Mouse (Mus musculus): ENCODE data around the gene Anxa6.

The Anxa6 gene

GRCm38 (mm10) chr11:55033040-55033660 is at the start of gene Anxa6:
Anxa6 (minus strand) TSS chr11:55033445.
- DNase-seq, result peak; percentile 73 to 77

- DNase-seq, result no peak
Observed at GRCm38 (mm10) chr11:55081206-55081605, 48.0 kb upstream of the Anxa6 start.

- no peak for DNase-seq
Observed at GRCm38 (mm10) chr11:55079180-55079579, 45.9 kb upstream of the Anxa6 start.

GRCm38 (mm10) chr11:55078502-55078901 is 45.3 kb upstream of the Anxa6 start:
- peak in 1 of 2 experiments; percentile 26 for DNase-seq

GRCm38 (mm10) chr11:55077331-55078231 is 44.3 kb upstream of the Anxa6 start, which contains the start of gene Ccdc69:
Ccdc69 (minus strand) TSS chr11:55078131.
- peak; percentile 58 to 68 for DNase-seq

- DNase-seq, result no peak
Observed at GRCm38 (mm10) chr11:55076234-55076633, 43.0 kb upstream of the Anxa6 start.

GRCm38 (mm10) chr11:55075602-55076001 is 42.4 kb upstream of the Anxa6 start:
- DNase-seq, result no peak

- DNase-seq, result no peak
Observed at GRCm38 (mm10) chr11:55073191-55073590, 39.9 kb upstream of the Anxa6 start.

- DNase-seq, result peak in 1 of 2 experiments; percentile 44
Observed at GRCm38 (mm10) chr11:55072467-55072866, 39.2 kb upstream of the Anxa6 start.

GRCm38 (mm10) chr11:55071344-55071743 is 38.1 kb upstream of the Anxa6 start:
- no peak for DNase-seq

- DNase-seq, result peak in 1 of 2 experiments; percentile 25
Observed at GRCm38 (mm10) chr11:55069023-55069422, 35.8 kb upstream of the Anxa6 start.

GRCm38 (mm10) chr11:55066921-55067320 is 33.7 kb upstream of the Anxa6 start:
- DNase-seq, result no peak

- DNase-seq, result no peak
Observed at GRCm38 (mm10) chr11:55062856-55063255, 29.6 kb upstream of the Anxa6 start.

GRCm38 (mm10) chr11:55060802-55061201 is 27.6 kb upstream of the Anxa6 start:
- no peak for DNase-seq

- no peak for DNase-seq
Observed at GRCm38 (mm10) chr11:55057511-55057910, 24.3 kb upstream of the Anxa6 start.

- DNase-seq, result no peak
Observed at GRCm38 (mm10) chr11:55050837-55051510, 17.7 kb upstream of the Anxa6 start.

- DNase-seq, result peak in 1 of 2 experiments; percentile 36
Observed at GRCm38 (mm10) chr11:55046600-55046999, 13.4 kb upstream of the Anxa6 start.

GRCm38 (mm10) chr11:55041348-55041747 is 8.1 kb upstream of the Anxa6 start:
- DNase-seq, result no peak

GRCm38 (mm10) chr11:55039591-55039990 is 6.3 kb upstream of the Anxa6 start:
- peak; percentile 63 to 65 for DNase-seq

- no peak for DNase-seq
Observed at GRCm38 (mm10) chr11:55036601-55037000, 3.4 kb upstream of the Anxa6 start.

GRCm38 (mm10) chr11:55032286-55032685 is 959 bp downstream of the Anxa6 start:
- DNase-seq, result no peak

GRCm38 (mm10) chr11:55031991-55032280 is 1.3 kb downstream of the Anxa6 start:
- DNase-seq, result no peak

- peak in 1 of 2 experiments; percentile 21 for DNase-seq
Observed at GRCm38 (mm10) chr11:55031211-55031990, 1.8 kb downstream of the Anxa6 start.
